Mouse (Mus musculus) skeletal muscle tissue, adult 2 months (tissue): ENCODE measurements at regions not wholly inside any gene's neighbourhood (a gene's known extent, or its start where the extent isn't known, plus 50 kb on each side); places are given as distances from the start of the nearest gene placed in this dataset.
A peak's percentile ranks its signal among the peaks of the same experiment; 100 is the strongest.
"Not testable (repeated sequence)": the region's sequence is repeated elsewhere in the genome, so short reads cannot be mapped to it uniquely, and the experiment has no call there.

Source experiments
- DNase-seq: peaks from one replicate; pipeline ENCODE4 v3.0.0-alpha.2; 2012; ENCODE audit warnings: low read depth, low spot score

DNA sequence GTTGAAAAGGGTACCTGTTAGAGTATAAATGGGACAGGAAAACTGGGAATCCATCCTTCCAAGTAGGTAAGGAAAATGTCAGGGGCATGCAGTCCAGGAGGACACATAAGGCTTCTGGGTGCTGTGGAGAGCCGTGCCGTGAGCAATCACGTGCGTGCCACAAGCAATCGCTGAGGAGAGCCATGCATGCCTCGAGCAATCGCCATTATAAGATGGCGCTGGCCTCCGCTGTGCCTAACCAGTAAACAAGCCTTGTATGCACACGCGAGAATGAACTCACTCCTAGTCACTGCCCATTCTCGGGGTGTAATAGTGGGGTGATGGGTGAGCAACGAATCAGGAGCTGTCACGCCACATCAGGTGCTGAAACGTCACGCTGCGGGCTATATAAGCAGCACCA lies 210.0 kb downstream of the Rchy1 start:
- not testable (repeated sequence) for DNase-seq

- no peak for DNase-seq
Measured at GRCm38 (mm10) chr5:91751168-91751567, 211.7 kb downstream of the Rchy1 start.

GRCm38 (mm10) chr5:91746077-91746476 lies 216.8 kb downstream of the Rchy1 start:
- no peak for DNase-seq

- DNase-seq = no peak
Measured at GRCm38 (mm10) chr5:91744389-91744788, 218.5 kb downstream of the Rchy1 start.

- peak; percentile 7 for DNase-seq
Measured at GRCm38 (mm10) chr5:91740159-91740537, 222.7 kb downstream of the Rchy1 start.

DNA sequence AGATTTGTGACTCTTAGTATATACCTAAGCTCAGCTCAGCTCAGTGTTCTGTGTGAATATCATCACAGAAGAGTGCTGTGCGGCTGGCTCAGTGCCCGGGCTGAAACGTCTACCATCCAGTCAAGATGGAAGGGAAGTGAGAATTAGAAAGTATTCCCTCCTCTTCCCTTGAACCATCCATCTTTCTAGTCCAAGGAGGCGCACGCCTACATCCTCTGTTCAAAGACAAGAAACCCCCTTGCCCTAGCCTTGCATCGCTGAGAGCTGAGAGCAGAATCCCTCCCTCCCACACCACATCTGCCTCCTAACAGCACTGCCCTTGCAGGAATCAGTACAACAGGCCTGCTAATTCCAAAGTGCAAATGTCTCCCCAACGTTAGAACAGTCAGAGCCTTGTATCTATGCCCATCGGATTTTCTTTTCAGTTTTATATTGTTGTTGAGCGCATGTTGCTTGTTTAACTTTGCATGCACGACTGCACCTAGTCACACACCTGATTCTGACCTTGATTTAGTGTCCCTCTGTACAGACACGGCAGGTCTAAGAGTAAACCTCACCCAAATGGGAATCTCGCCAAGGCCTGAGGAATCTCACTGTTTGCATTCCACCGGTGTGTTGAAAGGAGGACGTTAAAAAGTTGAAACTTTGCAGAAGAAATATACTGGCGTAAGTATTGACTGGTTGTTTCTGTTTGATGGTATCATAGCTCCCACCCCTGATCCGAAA lies 222.2 kb downstream of the Parm1 start:
- DNase-seq = no peak

- DNase-seq = no peak
Measured at GRCm38 (mm10) chr5:91732002-91732401, 214.6 kb downstream of the Parm1 start.

DNA sequence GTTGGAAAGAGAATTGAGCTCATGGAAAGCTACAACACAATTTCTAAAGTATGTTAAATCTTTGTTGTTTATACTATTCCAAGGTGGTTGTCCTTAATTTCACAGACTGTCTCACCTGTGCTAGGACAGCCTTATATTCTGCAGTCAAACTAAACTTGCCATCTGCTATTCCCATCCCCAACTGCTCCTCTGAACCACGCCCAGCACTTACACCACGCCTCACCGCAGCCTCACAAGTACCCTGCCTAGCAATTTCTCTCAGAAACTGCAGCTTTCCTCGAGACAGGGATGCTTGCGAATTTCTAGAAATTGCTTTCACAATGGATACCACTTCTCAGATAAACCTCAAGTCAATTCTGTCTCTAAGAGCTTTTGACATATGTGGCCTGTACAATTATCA lies 213.7 kb downstream of the Parm1 start:
- no peak for DNase-seq

DNA sequence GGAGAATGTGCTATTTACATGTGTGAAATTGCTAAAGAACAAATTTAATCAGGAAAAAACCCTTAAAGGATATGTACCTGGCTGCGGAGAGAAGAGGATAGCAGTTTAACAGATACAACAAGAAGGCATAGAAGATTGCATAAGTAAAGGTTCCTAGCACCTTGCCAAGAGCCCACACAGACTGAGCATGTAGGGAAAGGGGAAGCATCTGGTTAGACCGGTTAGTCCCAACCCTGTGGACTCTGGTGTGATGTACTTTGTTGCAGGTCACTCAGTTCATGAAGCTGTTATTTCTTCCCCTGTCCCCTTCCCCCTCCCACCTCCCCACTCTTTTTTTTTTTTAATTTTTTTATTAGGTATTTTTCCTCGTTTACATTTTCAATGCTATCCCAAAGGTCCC lies 212.5 kb downstream of the Parm1 start:
- no peak for DNase-seq

- DNase-seq = no peak
Measured at GRCm38 (mm10) chr5:91729415-91729814, 212.0 kb downstream of the Parm1 start.

DNA sequence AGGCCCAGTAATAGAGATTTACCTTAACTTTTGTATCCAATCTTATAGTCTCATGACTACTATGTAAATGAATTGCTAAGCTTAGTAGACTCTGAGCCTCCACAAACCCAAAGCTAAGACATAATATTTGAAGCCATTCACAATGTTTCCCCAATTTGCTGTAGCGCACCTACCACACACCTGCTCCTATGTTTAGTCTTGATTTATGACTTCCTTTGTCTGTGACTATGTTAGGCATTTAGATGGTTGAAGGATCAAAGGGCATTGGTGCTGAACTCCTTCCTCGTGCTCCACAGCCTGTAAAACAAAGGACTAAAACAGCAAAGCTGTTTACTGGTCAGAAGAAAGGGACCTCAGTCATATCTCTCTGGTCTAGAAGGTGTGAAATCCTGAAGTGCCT lies 210.0 kb downstream of the Parm1 start:
- DNase-seq = no peak

DNA sequence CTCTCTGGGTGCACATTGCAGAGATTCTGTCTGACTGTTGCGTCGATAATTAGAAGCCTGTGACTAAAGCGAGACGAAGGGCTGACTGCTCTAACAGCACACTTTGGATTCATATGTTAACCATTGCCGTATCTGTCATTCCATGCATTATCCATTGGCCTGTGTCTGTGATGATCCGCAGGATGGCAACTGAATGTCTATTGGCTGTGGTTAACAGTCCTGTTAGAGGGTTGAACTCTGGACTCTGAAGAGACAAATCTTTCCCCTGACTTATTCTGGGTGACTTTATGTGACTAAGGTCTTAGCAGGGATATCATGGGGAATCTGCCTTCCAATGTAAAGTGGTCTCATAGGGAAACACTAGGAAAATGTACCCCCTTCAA lies 208.7 kb downstream of the Parm1 start:
- DNase-seq = no peak

- no peak for DNase-seq
Measured at GRCm38 (mm10) chr5:91725380-91726117, 208.1 kb downstream of the Parm1 start.

DNA sequence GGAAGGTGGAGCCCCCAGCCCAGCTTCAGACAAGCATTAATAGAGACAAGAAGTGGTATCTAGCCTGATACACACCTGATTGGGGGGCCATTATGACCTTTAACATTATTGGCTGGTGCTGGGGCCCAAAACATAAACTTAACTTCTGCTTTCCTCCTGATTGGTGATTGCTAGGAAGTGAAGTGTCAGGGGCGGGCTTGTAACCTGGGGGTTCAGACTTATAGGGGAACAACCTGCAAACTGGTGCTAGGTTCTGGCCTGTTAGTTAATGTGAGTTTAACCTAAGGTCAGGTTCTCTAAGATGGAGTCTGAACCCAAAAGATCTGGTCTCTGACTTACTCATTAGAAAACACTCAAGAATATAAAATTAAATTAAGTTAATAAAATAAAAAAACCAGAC lies 207.5 kb downstream of the Parm1 start:
- DNase-seq = no peak

- DNase-seq = no peak
Measured at GRCm38 (mm10) chr5:91723416-91723815, 206.0 kb downstream of the Parm1 start.

- DNase-seq = no peak
Measured at GRCm38 (mm10) chr5:91722982-91723381, 205.6 kb downstream of the Parm1 start.

DNA sequence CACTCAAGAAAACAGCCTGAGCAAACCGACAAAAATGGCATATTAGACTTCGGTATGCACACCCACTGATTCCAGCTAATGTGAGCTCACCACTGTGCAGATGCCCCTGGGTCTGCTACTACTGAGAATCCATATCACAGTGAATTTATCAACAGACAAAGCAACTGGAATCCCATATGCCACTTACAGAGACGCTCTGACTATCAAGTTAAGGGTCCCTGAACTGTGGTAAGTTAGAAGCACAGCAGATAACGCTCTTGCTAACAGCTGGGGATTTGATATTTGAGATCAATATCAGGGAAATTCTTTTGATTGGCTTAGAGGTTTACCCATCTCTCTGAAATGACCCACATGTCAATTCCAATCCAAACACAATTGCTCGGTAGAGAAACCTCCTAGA lies 205.0 kb downstream of the Parm1 start:
- no peak for DNase-seq

GRCm38 (mm10) chr5:91721231-91722096 lies 204.0 kb downstream of the Parm1 start:
- DNase-seq = no peak

GRCm38 (mm10) chr5:91713020-91713419 lies 195.6 kb downstream of the Parm1 start:
- DNase-seq = no peak

DNA sequence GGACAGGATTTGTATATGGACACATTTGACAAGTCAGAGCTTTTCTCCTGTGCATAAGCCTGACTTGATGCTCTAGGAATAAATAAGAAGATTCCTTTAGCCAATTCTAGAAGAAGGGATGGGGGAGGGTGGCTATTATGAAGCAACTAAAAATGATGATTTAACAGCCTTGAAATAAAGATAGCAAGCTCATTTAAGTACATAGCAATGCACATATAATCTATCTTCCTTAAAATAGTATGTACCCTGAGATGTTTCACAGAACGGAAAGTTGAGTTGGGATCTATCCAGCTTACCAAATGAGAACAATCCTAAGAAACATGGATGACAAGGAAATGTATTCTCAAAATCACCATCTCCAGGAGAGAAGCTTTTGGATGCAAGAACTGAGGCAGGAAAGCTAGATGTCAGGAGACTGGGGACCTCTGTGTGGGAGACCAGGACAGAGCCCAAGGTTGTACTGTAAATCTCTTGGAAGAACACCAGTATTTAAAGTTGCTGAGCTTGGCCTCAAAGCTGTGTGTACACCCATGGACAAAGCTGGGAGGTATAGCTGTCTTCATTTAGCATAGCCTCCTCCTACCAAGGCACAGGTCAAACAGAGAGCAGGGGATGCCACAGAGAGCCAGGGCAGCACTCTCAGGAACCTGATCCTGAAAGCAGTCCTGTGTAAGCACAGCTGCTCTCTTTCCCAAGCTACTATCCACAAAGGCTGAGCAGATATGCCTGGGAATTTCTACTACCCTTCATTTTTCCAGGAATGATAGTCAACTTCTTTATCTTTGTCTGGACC lies 192.3 kb downstream of the Parm1 start:
- no peak for DNase-seq

DNA sequence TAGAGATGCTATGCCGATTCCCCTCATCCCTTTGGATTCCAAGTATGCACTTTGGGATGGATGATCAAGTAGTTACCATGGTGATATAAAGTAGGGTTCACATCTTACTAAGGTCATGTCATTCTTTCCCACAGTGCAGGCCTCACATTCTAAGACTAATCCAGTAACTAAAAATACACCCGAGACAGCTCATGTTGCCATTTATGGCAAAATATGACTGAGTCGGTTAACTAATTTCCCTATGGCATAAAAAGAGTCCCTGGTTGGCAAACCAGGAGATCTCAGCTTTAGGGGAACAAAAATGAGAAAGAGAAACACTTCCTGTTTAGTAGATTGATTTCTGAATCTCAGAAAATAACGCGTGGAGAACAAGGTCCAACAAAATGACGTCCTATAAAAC lies 190.7 kb downstream of the Parm1 start:
- DNase-seq = no peak

DNA sequence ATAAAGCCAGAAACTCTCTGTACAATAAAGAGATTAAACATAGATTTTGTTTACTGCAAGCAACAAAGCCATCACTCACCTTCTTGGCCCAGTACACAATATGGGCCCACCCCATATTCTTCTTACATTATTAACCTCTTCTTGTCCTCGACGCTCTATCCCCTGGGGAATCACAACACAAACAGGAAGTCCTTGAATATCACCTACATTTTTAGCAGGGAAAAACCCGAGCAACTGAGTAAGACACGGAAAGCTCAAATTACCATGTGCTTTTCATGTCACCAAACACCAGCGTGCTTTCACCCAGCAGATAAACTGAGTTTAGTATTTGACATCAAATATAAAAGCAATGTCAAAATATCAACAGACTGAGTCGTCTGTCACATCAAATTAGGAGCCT lies 179.7 kb downstream of the Parm1 start:
- DNase-seq = no peak
